In genomic region chr4:132605816-132606215, GRCm38 (mm10) we compare ENCODE assay signal across 15 mouse cellular contexts. TPM values are rescaled to one million over a fixed set of nuclear protein-coding genes. Genes with fewer than 3 reads are reported as not detected.
DNase-seq lines count a peak whose midpoint lies in the region; ATAC-seq and TF ChIP-seq lines count a peak whose summit lies in the region.
"Had no signal": no experiment of that assay in that cellular context is flagged by ENCODE, and none has a peak within 500 bp of the region (broad histone marks: within the 10 kb centered on the region; RNA-seq: fewer than 3 reads in every experiment).

No protein-coding gene starts in this region.

- no peak for ATAC-seq in heart, embryonic 11.5 days (replicated peaks; ENCODE audit: insufficient number of reproducible peaks, low FRiP score, low TSS enrichment)
- ATAC-seq in liver, postnatal 0 days, result no peak
- ATAC-seq in lung, embryonic 16.5 days (ENCODE audit: low read depth), result peak; percentile 91
- peak; percentile 66 for ATAC-seq in neutrophil, adult 5-6 weeks (ENCODE audit: extremely low read depth, insufficient number of reproducible peaks, low FRiP score, poor library complexity, severe bottlenecking)
- ATAC-seq in hindbrain, embryonic 16.5 days, result no peak

- H3K27me3 ChIP-seq in heart, embryonic 11.5 days (ENCODE audit: control insufficient read depth, insufficient read depth, low read length), result no peaks in the 10 kb centered on the region
- H3K27me3 ChIP-seq in liver, postnatal 0 days (ENCODE audit: insufficient read depth, low read length), result no peaks in the 10 kb centered on the region
- no peaks in the 10 kb centered on the region for H3K27me3 ChIP-seq in lung, embryonic 16.5 days (ENCODE audit: control insufficient read depth, insufficient read depth, low read depth, low read length)
- H3K27me3 ChIP-seq in hindbrain, embryonic 16.5 days (replicated peaks; ENCODE audit: control insufficient read depth, insufficient read depth, low read length), result no peaks in the 10 kb centered on the region
- H3K27me3 ChIP-seq: embryonic facial prominence, embryonic 12.5 days; heart, embryonic 13.5 days; limb, embryonic 12.5 days had no signal

- H3K27ac ChIP-seq in heart, embryonic 11.5 days (ENCODE audit: low read depth, low read length), result no peak overlapping the region
- peak overlapping the region; percentile 61; the same call in 1 of the 2 replicates for H3K27ac ChIP-seq in liver, postnatal 0 days (ENCODE audit: low read depth)
- peak overlapping the region; percentile 43; the same call in 1 of the 2 replicates for H3K27ac ChIP-seq in lung, embryonic 16.5 days (ENCODE audit: low read length)
- H3K27ac ChIP-seq in hindbrain, embryonic 16.5 days (ENCODE audit: low read depth, low read length), result no peak overlapping the region
- H3K27ac ChIP-seq: embryonic facial prominence, embryonic 12.5 days; forebrain, embryonic 10.5 days; heart, embryonic 13.5 days; limb, embryonic 12.5 days had no signal

- H3K36me3 ChIP-seq in heart, embryonic 11.5 days (ENCODE audit: control insufficient read depth, insufficient read depth, low read length), result no peaks in the 10 kb centered on the region
- H3K36me3 ChIP-seq in liver, postnatal 0 days (replicated peaks; ENCODE audit: insufficient read depth, low read length), result no peaks in the 10 kb centered on the region
- H3K36me3 ChIP-seq in lung, embryonic 16.5 days (ENCODE audit: control insufficient read depth, insufficient read depth, low read length), result no peaks in the 10 kb centered on the region
- H3K36me3 ChIP-seq in hindbrain, embryonic 16.5 days (ENCODE audit: control insufficient read depth, insufficient read depth, low read length), result no peaks in the 10 kb centered on the region
- H3K36me3 ChIP-seq: embryonic facial prominence, embryonic 12.5 days; forebrain, embryonic 10.5 days; heart, embryonic 13.5 days; limb, embryonic 12.5 days had no signal

- no peak for TF ChIP-seq EP300 in liver, postnatal 0 days (IDR thresholded peaks at IDR 0.05; ENCODE audit: low read depth)

- H3K4me3 ChIP-seq in heart, embryonic 11.5 days (ENCODE audit: low read depth, low read length), result no peak overlapping the region
- no peak overlapping the region for H3K4me3 ChIP-seq in liver, postnatal 0 days (ENCODE audit: low read depth, low read length)
- no peak overlapping the region for H3K4me3 ChIP-seq in lung, embryonic 16.5 days (ENCODE audit: low read length)
- no peak overlapping the region for H3K4me3 ChIP-seq in hindbrain, embryonic 16.5 days (ENCODE audit: low read length)
- H3K4me3 ChIP-seq: embryonic facial prominence, embryonic 12.5 days; forebrain, embryonic 10.5 days; heart, embryonic 13.5 days; limb, embryonic 12.5 days had no signal

- TF ChIP-seq CTCF in liver, postnatal 0 days (IDR thresholded peaks at IDR 0.05; ENCODE audit: low read depth), result no peak

- no peaks in the 10 kb centered on the region for H3K9me3 ChIP-seq in heart, embryonic 11.5 days (replicated peaks; ENCODE audit: control insufficient read depth, low read length)
- H3K9me3 ChIP-seq in liver, postnatal 0 days (ENCODE audit: low read length), result no peaks in the 10 kb centered on the region
- no peaks in the 10 kb centered on the region for H3K9me3 ChIP-seq in lung, embryonic 16.5 days (ENCODE audit: control insufficient read depth, low read length)
- H3K9me3 ChIP-seq in hindbrain, embryonic 16.5 days (ENCODE audit: control insufficient read depth, low read length), result no peaks in the 10 kb centered on the region
- H3K9me3 ChIP-seq: embryonic facial prominence, embryonic 12.5 days; forebrain, embryonic 10.5 days; heart, embryonic 13.5 days; limb, embryonic 12.5 days had no signal

- H3K4me1 ChIP-seq in heart, embryonic 11.5 days (ENCODE audit: control insufficient read depth, insufficient read depth, low read length), result peaks cover 6% of the 10 kb centered on the region
- H3K4me1 ChIP-seq in liver, postnatal 0 days (ENCODE audit: insufficient read depth), result peaks cover 5% of the 10 kb centered on the region; the same call in 1 of the 2 replicates
- H3K4me1 ChIP-seq in lung, embryonic 16.5 days (replicated peaks; ENCODE audit: control insufficient read depth, insufficient read depth, low read length), result peaks cover 8% of the 10 kb centered on the region; the same call in 1 of the 2 replicates
- H3K4me1 ChIP-seq in hindbrain, embryonic 16.5 days (ENCODE audit: control insufficient read depth, insufficient read depth, low read depth, low read length), result no peaks in the 10 kb centered on the region
- H3K4me1 ChIP-seq: embryonic facial prominence, embryonic 12.5 days; forebrain, embryonic 10.5 days; limb, embryonic 12.5 days had no signal

- WGBS in heart, embryonic 11.5 days (ENCODE audit: insufficient replicate concordance), result 71% methylated on average over 5 of the region's 5 CpGs
- WGBS in liver, postnatal 0 days (ENCODE audit: insufficient replicate concordance), result 34% methylated on average over 5 of the region's 5 CpGs
- 26% methylated on average over 5 of the region's 5 CpGs for WGBS in lung, embryonic 16.5 days
- 80% methylated on average over 5 of the region's 5 CpGs for WGBS in hindbrain, embryonic 16.5 days

- peak; percentile 20 to 51 for DNase-seq in heart, adult 18-20 months
- no peak for DNase-seq in liver, postnatal 0 days
- DNase-seq in liver, result no peak
- no peak for DNase-seq in embryo, embryonic 11 days
- DNase-seq: cerebellum, postnatal 14 days; kidney, adult 11 months; thymus, adult 2 months had no signal

- H3K4me2 ChIP-seq in heart, embryonic 11.5 days, result no peak overlapping the region
- H3K4me2 ChIP-seq in liver, postnatal 0 days (ENCODE audit: low read depth, low read length), result no peak overlapping the region
- no peak overlapping the region for H3K4me2 ChIP-seq in lung, embryonic 16.5 days (ENCODE audit: low read depth, low read length)
- no peak overlapping the region for H3K4me2 ChIP-seq in hindbrain, embryonic 16.5 days (ENCODE audit: low read length)
- H3K4me2 ChIP-seq: embryonic facial prominence, embryonic 12.5 days; heart, embryonic 13.5 days; limb, embryonic 12.5 days had no signal

- no peak overlapping the region for H3K9ac ChIP-seq in heart, embryonic 11.5 days (ENCODE audit: low read depth, low read length)
- no peak overlapping the region for H3K9ac ChIP-seq in liver, postnatal 0 days (replicated peaks)
- no peak overlapping the region for H3K9ac ChIP-seq in lung, embryonic 16.5 days (ENCODE audit: low read length)
- no peak overlapping the region for H3K9ac ChIP-seq in hindbrain, embryonic 16.5 days (ENCODE audit: low read depth, low read length)
- H3K9ac ChIP-seq: embryonic facial prominence, embryonic 12.5 days; heart, embryonic 13.5 days; limb, embryonic 12.5 days had no signal

RNA-seq across cellular contexts. Expression of gene Eya3, which starts 33.0 kb away (rescaled TPM):
- 10 to 100 TPM; 32.5 to 33.9 TPM for total RNA-seq in heart, adult 18-20 months (2021)
- polyA plus RNA-seq in heart, embryonic 11.5 days (2014; fragmentation: Nextera tagmentation; extraction: Ambion mirVana), result 21.5 and 24.4 TPM in 2 replicates
- polyA plus RNA-seq in liver, postnatal 0 days (2015; fragmentation: Nextera tagmentation; extraction: Ambion mirVana), result 6.0 and 6.3 TPM in 2 replicates
- polyA plus RNA-seq in lung, embryonic 16.5 days (2015; fragmentation: Nextera tagmentation; extraction: Ambion mirVana), result 26.0 and 28.1 TPM in 2 replicates
- 23.4 and 27.0 TPM in 2 replicates for total RNA-seq in neutrophil, adult 5-6 weeks (2017)
- polyA plus RNA-seq in hindbrain, embryonic 16.5 days (2015; fragmentation: Nextera tagmentation; extraction: Ambion mirVana), result 9.5 and 12.1 TPM in 2 replicates

RNA-seq across cellular contexts. Expression of gene Ptafr, which starts 41.9 kb away (rescaled TPM):
- total RNA-seq in heart, adult 18-20 months (2021), result 1 to 10 TPM; 1.3 to 1.5 TPM
- polyA plus RNA-seq in heart, embryonic 11.5 days (2014; fragmentation: Nextera tagmentation; extraction: Ambion mirVana), result 0.23 and 0.40 TPM in 2 replicates
- polyA plus RNA-seq in liver, postnatal 0 days (2015; fragmentation: Nextera tagmentation; extraction: Ambion mirVana), result 1.0 and 1.3 TPM in 2 replicates
- polyA plus RNA-seq in lung, embryonic 16.5 days (2015; fragmentation: Nextera tagmentation; extraction: Ambion mirVana), result 1.1 and 1.2 TPM in 2 replicates
- total RNA-seq in neutrophil, adult 5-6 weeks (2017), result 135 and 136 TPM in 2 replicates
- polyA plus RNA-seq in hindbrain, embryonic 16.5 days (2015; fragmentation: Nextera tagmentation; extraction: Ambion mirVana), result 0.39 and 0.48 TPM in 2 replicates

Comparison
In these comparisons a context has a peak if more than half of its experiments do, and no peak if none do; other contexts are left out.
1. DNase-seq: peak in heart, adult 18-20 months (2 of 2); none in liver, postnatal 0 days (single experiment), liver (single experiment) and embryo, embryonic 11 days (single experiment).
2. ATAC-seq: peak in lung, embryonic 16.5 days (single experiment) and neutrophil, adult 5-6 weeks (single experiment); none in heart, embryonic 11.5 days (single experiment), liver, postnatal 0 days (single experiment) and hindbrain, embryonic 16.5 days (single experiment).
3. H3K27ac ChIP-seq: peak in liver, postnatal 0 days (single experiment) and lung, embryonic 16.5 days (single experiment); none in heart, embryonic 11.5 days (single experiment) and hindbrain, embryonic 16.5 days (single experiment).